18 mouse cellular contexts compared by ENCODE assay signal in the genomic region with DNA sequence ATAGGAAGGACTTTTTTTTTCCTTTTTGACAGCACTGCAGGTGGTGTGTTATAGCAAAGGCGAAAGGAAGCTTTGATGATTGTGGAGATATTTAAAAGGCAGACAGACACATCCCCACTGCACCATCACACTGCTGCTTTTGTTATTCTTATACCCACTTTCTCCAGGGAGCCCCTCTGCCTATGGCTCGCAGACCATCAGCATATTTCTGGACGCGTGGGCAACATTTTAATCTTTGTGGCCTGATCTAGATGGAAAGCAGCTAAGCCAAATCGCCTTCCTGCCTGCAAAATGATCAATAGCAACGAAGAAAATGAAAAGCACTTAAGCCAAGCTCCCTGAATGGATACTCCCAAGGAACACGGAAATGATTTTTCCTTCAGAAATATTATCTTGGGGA.
DNase-seq lines count a peak whose midpoint lies in the region; ATAC-seq and TF ChIP-seq lines count a peak whose summit lies in the region.
"Had no signal": no experiment of that assay in that cellular context is flagged by ENCODE, and none has a peak within 500 bp of the region (broad histone marks: within the 10 kb centered on the region; RNA-seq: fewer than 3 reads in every experiment).

No protein-coding gene starts in this region.

- no peak for TF ChIP-seq CTCF in brain, embryonic 14.5 days (IDR thresholded peaks at IDR 0.05; ENCODE audit: borderline replicate concordance, extremely low read depth, insufficient read depth, insufficient read length)

- peak; percentile 37 for DNase-seq in midbrain, embryonic 11.5 days (ENCODE audit: low spot score, missing footprints)
- no peak for DNase-seq in midbrain, embryonic 14.5 days
- peak; percentile 52 for DNase-seq in brain, embryonic 14.5 days (ENCODE audit: low read depth)
- no peak for DNase-seq in urinary bladder, postnatal 25 days (ENCODE audit: low spot score)
- DNase-seq: adrenal gland, adult 2 months; adrenal gland, postnatal 10 days; adrenal gland, postnatal 25 days; cerebellum, adult 11-12 months; cerebellum, adult 2 months; cerebellum, adult 9-10 months; cerebellum, postnatal 10 days; cerebellum, postnatal 25 days had no signal

- WGBS in midbrain, embryonic 11.5 days = 65% methylated on average over 7 of the region's 7 CpGs
- 42% methylated on average over 7 of the region's 7 CpGs for WGBS in midbrain, embryonic 14.5 days
- 39% methylated on average over 7 of the region's 7 CpGs for WGBS in midbrain, embryonic 13.5 days
- WGBS in midbrain, embryonic 16.5 days = 40% methylated on average over 7 of the region's 7 CpGs

- no peak for TF ChIP-seq POLR2A in brain, embryonic 14.5 days (IDR thresholded peaks at IDR 0.05; ENCODE audit: borderline replicate concordance, extremely low read depth, insufficient read depth, insufficient read length, poor library complexity, severe bottlenecking)

- H3K4me2 ChIP-seq in midbrain, embryonic 11.5 days = no peak overlapping the region
- no peak overlapping the region for H3K4me2 ChIP-seq in midbrain, embryonic 14.5 days (ENCODE audit: low read length)
- H3K4me2 ChIP-seq in midbrain, embryonic 13.5 days (replicated peaks) = no peak overlapping the region
- no peak overlapping the region for H3K4me2 ChIP-seq in midbrain, embryonic 16.5 days (ENCODE audit: low read length)
- H3K4me2 ChIP-seq: embryonic facial prominence, embryonic 12.5 days; forebrain, embryonic 13.5 days; forebrain, embryonic 15.5 days had no signal

- no peak overlapping the region for H3K9ac ChIP-seq in midbrain, embryonic 11.5 days (ENCODE audit: low read length)
- H3K9ac ChIP-seq in midbrain, embryonic 14.5 days (replicated peaks; ENCODE audit: low read length) = no peak overlapping the region
- H3K9ac ChIP-seq in midbrain, embryonic 13.5 days (replicated peaks) = no peak overlapping the region
- H3K9ac ChIP-seq in midbrain, embryonic 16.5 days (ENCODE audit: low read depth, low read length) = no peak overlapping the region
- H3K9ac ChIP-seq: embryonic facial prominence, embryonic 12.5 days; forebrain, embryonic 13.5 days; forebrain, embryonic 15.5 days had no signal

- H3K9me3 ChIP-seq in midbrain, embryonic 11.5 days (ENCODE audit: control insufficient read depth, low read length) = no peaks in the 10 kb centered on the region
- H3K9me3 ChIP-seq in midbrain, embryonic 14.5 days (ENCODE audit: control insufficient read depth, low read length) = no peaks in the 10 kb centered on the region
- 0 out of 2 replicates have a peak, but pooled peaks cover 4% of the 10 kb centered on the region for H3K9me3 ChIP-seq in midbrain, embryonic 13.5 days
- H3K9me3 ChIP-seq in midbrain, embryonic 16.5 days (replicated peaks; ENCODE audit: control insufficient read depth, low read length, poor library complexity, severe bottlenecking) = no peaks in the 10 kb centered on the region
- H3K9me3 ChIP-seq: embryonic facial prominence, embryonic 10.5 days; embryonic facial prominence, embryonic 12.5 days; forebrain, embryonic 13.5 days; forebrain, embryonic 15.5 days had no signal

- H3K36me3 ChIP-seq in midbrain, embryonic 11.5 days (ENCODE audit: control insufficient read depth, insufficient read depth, low read length) = no peaks in the 10 kb centered on the region
- H3K36me3 ChIP-seq in midbrain, embryonic 14.5 days (ENCODE audit: control insufficient read depth, insufficient read depth, low read length) = no peaks in the 10 kb centered on the region
- H3K36me3 ChIP-seq in midbrain, embryonic 13.5 days = no peaks in the 10 kb centered on the region
- no peaks in the 10 kb centered on the region for H3K36me3 ChIP-seq in midbrain, embryonic 16.5 days (ENCODE audit: control insufficient read depth, insufficient read depth, low read length)
- H3K36me3 ChIP-seq: embryonic facial prominence, embryonic 10.5 days; embryonic facial prominence, embryonic 12.5 days; forebrain, embryonic 15.5 days had no signal

- H3K4me1 ChIP-seq in midbrain, embryonic 11.5 days (ENCODE audit: control insufficient read depth, insufficient read depth, low read length) = no peaks in the 10 kb centered on the region
- no peaks in the 10 kb centered on the region for H3K4me1 ChIP-seq in midbrain, embryonic 14.5 days (ENCODE audit: control insufficient read depth, insufficient read depth, low read length)
- no peaks in the 10 kb centered on the region for H3K4me1 ChIP-seq in midbrain, embryonic 13.5 days (replicated peaks)
- H3K4me1 ChIP-seq in midbrain, embryonic 16.5 days (ENCODE audit: control insufficient read depth, insufficient read depth, low read length) = no peaks in the 10 kb centered on the region
- H3K4me1 ChIP-seq: embryonic facial prominence, embryonic 10.5 days; embryonic facial prominence, embryonic 12.5 days; forebrain, embryonic 13.5 days; forebrain, embryonic 15.5 days had no signal

- ATAC-seq in midbrain, embryonic 11.5 days (ENCODE audit: low FRiP score) = no peak
- no peak for ATAC-seq in midbrain, embryonic 14.5 days (ENCODE audit: low FRiP score, low TSS enrichment)
- ATAC-seq in midbrain, embryonic 13.5 days = no peak
- ATAC-seq in midbrain, embryonic 16.5 days = no peak
- ATAC-seq: forebrain, embryonic 13.5 days; forebrain, embryonic 15.5 days had no signal

- no peak overlapping the region for H3K4me3 ChIP-seq in midbrain, embryonic 11.5 days (ENCODE audit: low read depth, low read length)
- no peak overlapping the region for H3K4me3 ChIP-seq in midbrain, embryonic 14.5 days (replicated peaks; ENCODE audit: low read depth, low read length)
- no peak overlapping the region for H3K4me3 ChIP-seq in midbrain, embryonic 13.5 days (replicated peaks)
- H3K4me3 ChIP-seq in midbrain, embryonic 16.5 days (ENCODE audit: low read depth, low read length) = no peak overlapping the region
- H3K4me3 ChIP-seq: embryonic facial prominence, embryonic 10.5 days; embryonic facial prominence, embryonic 12.5 days; forebrain, embryonic 13.5 days; forebrain, embryonic 15.5 days had no signal

- H3K27me3 ChIP-seq in midbrain, embryonic 11.5 days (ENCODE audit: control insufficient read depth, insufficient read depth, low read length) = no peaks in the 10 kb centered on the region
- no peaks in the 10 kb centered on the region for H3K27me3 ChIP-seq in midbrain, embryonic 14.5 days (ENCODE audit: control insufficient read depth, insufficient read depth, low read length)
- H3K27me3 ChIP-seq in midbrain, embryonic 13.5 days = no peaks in the 10 kb centered on the region
- no peaks in the 10 kb centered on the region for H3K27me3 ChIP-seq in midbrain, embryonic 16.5 days (ENCODE audit: control insufficient read depth, insufficient read depth, low read depth, low read length)
- H3K27me3 ChIP-seq: embryonic facial prominence, embryonic 12.5 days; forebrain, embryonic 13.5 days; forebrain, embryonic 15.5 days had no signal

- no peak overlapping the region for H3K27ac ChIP-seq in midbrain, embryonic 11.5 days (ENCODE audit: low read depth, low read length)
- no peak overlapping the region for H3K27ac ChIP-seq in midbrain, embryonic 14.5 days (replicated peaks; ENCODE audit: low read depth, low read length)
- H3K27ac ChIP-seq in midbrain, embryonic 13.5 days = peak overlapping the region; percentile 35; the same call in 1 of the 2 replicates
- H3K27ac ChIP-seq in midbrain, embryonic 16.5 days (ENCODE audit: low read length) = no peak overlapping the region
- H3K27ac ChIP-seq: embryonic facial prominence, embryonic 10.5 days; embryonic facial prominence, embryonic 12.5 days; forebrain, embryonic 13.5 days; forebrain, embryonic 15.5 days had no signal

Comparison
In these comparisons a context has a peak if more than half of its experiments do, and no peak if none do; other contexts are left out.
1. DNase-seq: peak in midbrain, embryonic 11.5 days (single experiment) and brain, embryonic 14.5 days (single experiment); none in midbrain, embryonic 14.5 days (single experiment) and urinary bladder, postnatal 25 days (single experiment).